27 mouse cellular contexts compared by ENCODE assay signal in the genomic region with DNA sequence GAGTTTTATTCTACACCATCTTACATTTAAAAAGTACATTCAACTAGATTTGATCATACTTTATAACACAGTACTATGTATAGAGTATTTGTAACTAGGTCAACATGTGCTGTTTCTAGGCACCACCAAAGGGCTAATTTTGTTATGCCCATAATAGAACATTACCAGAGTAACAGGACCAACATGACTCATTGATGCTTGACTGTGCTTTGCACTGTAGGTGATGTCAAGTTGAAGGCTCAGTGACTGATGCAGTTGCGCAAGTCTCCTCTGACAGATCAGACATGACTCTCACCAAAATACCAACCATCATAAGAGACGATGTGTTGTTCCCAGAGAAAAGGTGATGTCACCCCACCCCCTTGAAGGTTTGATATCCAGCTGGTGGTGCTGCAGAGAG.
DNase-seq lines count a peak whose midpoint lies in the region; ATAC-seq lines count a peak whose summit lies in the region.
"Had no signal": no experiment of that assay in that cellular context is flagged by ENCODE, and none has a peak within 500 bp of the region (broad histone marks: within the 10 kb centered on the region; RNA-seq: fewer than 3 reads in every experiment).

No protein-coding gene starts in this region.

- H3K4me3 ChIP-seq in kidney, embryonic 16.5 days (ENCODE audit: low read length) = no peak overlapping the region
- H3K4me3 ChIP-seq in forebrain, embryonic 14.5 days (ENCODE audit: low read depth, low read length) = no peak overlapping the region
- H3K4me3 ChIP-seq: embryonic facial prominence, embryonic 10.5 days; forebrain, embryonic 10.5 days; left cerebral cortex, adult 2 months; limb, embryonic 12.5 days; midbrain, embryonic 15.5 days had no signal

- H3K9ac ChIP-seq in kidney, embryonic 16.5 days (replicated peaks; ENCODE audit: low read length) = no peak overlapping the region
- H3K9ac ChIP-seq in forebrain, embryonic 14.5 days (ENCODE audit: low read length) = no peak overlapping the region
- H3K9ac ChIP-seq: limb, embryonic 12.5 days; liver, postnatal 0 days; midbrain, embryonic 15.5 days had no signal

- H3K36me3 ChIP-seq in kidney, embryonic 16.5 days (ENCODE audit: insufficient read depth, low read length) = no peaks in the 10 kb centered on the region
- H3K36me3 ChIP-seq in forebrain, embryonic 14.5 days (ENCODE audit: control insufficient read depth, insufficient read depth, low read length) = no peaks in the 10 kb centered on the region
- H3K36me3 ChIP-seq: embryonic facial prominence, embryonic 10.5 days; forebrain, embryonic 10.5 days; limb, embryonic 12.5 days; midbrain, embryonic 15.5 days had no signal

- WGBS in kidney, embryonic 16.5 days = 94% methylated on average over 2 of the region's 2 CpGs
- WGBS in forebrain, embryonic 14.5 days = 94% methylated on average over 2 of the region's 2 CpGs

- no peaks in the 10 kb centered on the region for H3K9me3 ChIP-seq in kidney, embryonic 16.5 days (ENCODE audit: low read length)
- H3K9me3 ChIP-seq in forebrain, embryonic 14.5 days (replicated peaks; ENCODE audit: control insufficient read depth, low read length) = no peaks in the 10 kb centered on the region
- H3K9me3 ChIP-seq: embryonic facial prominence, embryonic 10.5 days; forebrain, embryonic 10.5 days; limb, embryonic 12.5 days; midbrain, embryonic 15.5 days had no signal

- no peaks in the 10 kb centered on the region for H3K27me3 ChIP-seq in kidney, embryonic 16.5 days (ENCODE audit: insufficient read depth, low read length)
- no peaks in the 10 kb centered on the region for H3K27me3 ChIP-seq in forebrain, embryonic 14.5 days (replicated peaks; ENCODE audit: control insufficient read depth, insufficient read depth, low read length)
- H3K27me3 ChIP-seq: limb, embryonic 12.5 days; midbrain, embryonic 15.5 days had no signal

- peak; percentile 33 for ATAC-seq in granulocyte monocyte progenitor cell, adult 5-6 weeks (replicated peaks; ENCODE audit: poor library complexity, severe bottlenecking)
- ATAC-seq in kidney, embryonic 16.5 days (ENCODE audit: low FRiP score, low TSS enrichment) = no peak
- no peak for ATAC-seq in forebrain, embryonic 14.5 days
- ATAC-seq: CD4-positive, CD25-positive, alpha-beta regulatory T cell, adult 4 months; hindbrain, postnatal 0 days; intestine, embryonic 16.5 days; liver, postnatal 0 days; lung, postnatal 0 days; midbrain, embryonic 15.5 days had no signal

- DNase-seq in right cerebral cortex, adult 18-20 months = peak; percentile 24
- no peak for DNase-seq in right cerebral cortex, postnatal 36 days (ENCODE audit: low spot score in 2 of 2)
- DNase-seq in Muller cell, postnatal 12 days (ENCODE audit: inconsistent ontology term) = peak; percentile 26
- DNase-seq in natural killer cell, adult 2 months (ENCODE audit: low spot score in 2 of 2) = no peak
- DNase-seq in forebrain, embryonic 14.5 days (ENCODE audit: low spot score) = no peak
- DNase-seq: adrenal gland, postnatal 10 days; cerebellum, adult 9-10 months; heart, adult 11 months; layer of hippocampus, adult 9-11 months; liver, postnatal 0 days; right cerebral cortex, postnatal 14 days; thymus, postnatal 25 days had no signal

- H3K4me1 ChIP-seq in kidney, embryonic 16.5 days (ENCODE audit: insufficient read depth, low read length) = no peaks in the 10 kb centered on the region
- H3K4me1 ChIP-seq in forebrain, embryonic 14.5 days (ENCODE audit: control insufficient read depth, insufficient read depth, low read length) = no peaks in the 10 kb centered on the region
- H3K4me1 ChIP-seq: embryonic facial prominence, embryonic 10.5 days; forebrain, embryonic 10.5 days; limb, embryonic 12.5 days; midbrain, embryonic 15.5 days had no signal

- H3K27ac ChIP-seq in kidney, embryonic 16.5 days (ENCODE audit: low read length) = no peak overlapping the region
- no peak overlapping the region for H3K27ac ChIP-seq in forebrain, embryonic 14.5 days (ENCODE audit: low read depth, low read length)
- H3K27ac ChIP-seq: embryonic facial prominence, embryonic 10.5 days; forebrain, embryonic 10.5 days; hindbrain, postnatal 0 days; kidney, postnatal 0 days; left cerebral cortex, adult 2 months; limb, embryonic 12.5 days; macrophage; midbrain, embryonic 15.5 days had no signal

- no peak overlapping the region for H3K4me2 ChIP-seq in kidney, embryonic 16.5 days (replicated peaks; ENCODE audit: low read depth, low read length)
- H3K4me2 ChIP-seq in forebrain, embryonic 14.5 days (ENCODE audit: low read length) = no peak overlapping the region
- H3K4me2 ChIP-seq: heart, embryonic 11.5 days; limb, embryonic 12.5 days; liver, embryonic 11.5 days; midbrain, embryonic 15.5 days had no signal

Comparison
In these comparisons a context has a peak if more than half of its experiments do, and no peak if none do; other contexts are left out.
1. DNase-seq: peak in right cerebral cortex, adult 18-20 months (single experiment) and Muller cell, postnatal 12 days (single experiment); none in right cerebral cortex, postnatal 36 days (0 of 2), natural killer cell, adult 2 months (0 of 2) and forebrain, embryonic 14.5 days (single experiment).